Mouse (Mus musculus) lung, postnatal 0 days (tissue): ENCODE measurements around the gene Cdh5.

ENCODE experiments used
- CTCF ChIP-seq: IDR thresholded peaks from 2 replicates; pipeline ENCODE4 v1.5.1; 2016; ENCODE audit warnings: antibody characterized with exemption, mild to moderate bottlenecking
- EP300 ChIP-seq: IDR thresholded peaks from 2 replicates; pipeline ENCODE4 v1.6.1; 2016; ENCODE audit warnings: antibody characterized with exemption, mild to moderate bottlenecking, control low read depth

GRCm38 (mm10) chr8:104147947-104148346 is 46.5 kb downstream of the Cdh5 start:
- TF ChIP-seq CTCF (no peak), EP300 (no peak)
